Mouse (Mus musculus): Measurements from ENCODE around the gene Fgfrl1. TPM values are rescaled to one million over a fixed set of nuclear protein-coding genes. Genes with fewer than 3 reads are reported as not detected.
A peak's percentile ranks its signal among the peaks of the same experiment; 100 is the strongest.

Fgfrl1 gene
- total and polyA plus RNA-seq, 2 experiments from 2014 or later: 7.1 to 17.1 TPM

DNA sequence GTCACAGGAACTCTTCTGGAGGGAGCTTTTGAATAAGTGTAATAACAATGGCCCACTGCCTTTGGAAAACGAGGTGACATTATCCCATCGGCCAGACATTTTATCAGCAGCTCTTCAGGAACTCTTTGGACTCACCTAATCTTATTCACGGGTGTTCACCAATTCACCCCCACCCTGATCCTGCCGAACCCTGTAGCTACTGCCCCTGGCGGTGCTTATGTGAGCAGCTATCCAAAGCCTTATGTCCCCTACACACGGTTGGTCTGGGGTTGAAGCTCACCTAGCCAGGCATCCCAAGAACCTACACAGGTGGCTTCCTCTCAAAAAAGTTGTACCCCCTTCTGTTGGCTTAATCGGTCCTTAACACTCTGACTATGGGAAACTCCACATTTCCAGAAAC, 27.6 kb downstream of the Fgfrl1 start:
- Histone ChIP-seq H3K27ac (ENCODE audit: low read depth, low read length) (no peak overlapping the region), H3K27me3 (ENCODE audit: insufficient read depth, low read length) (no peaks in the 10 kb centered on the region), H3K36me3 (ENCODE audit: insufficient read depth) (no peaks in the 10 kb centered on the region), H3K4me1 (ENCODE audit: insufficient read depth) (no peaks in the 10 kb centered on the region), H3K4me3 (ENCODE audit: low read depth, low read length) (no peak overlapping the region), H3K9me3 (ENCODE audit: low read length) (no peaks in the 10 kb centered on the region), H3K9ac (no peak overlapping the region), H3K4me2 (ENCODE audit: low read depth) (no peak overlapping the region)
- ATAC-seq: no peak
- WGBS: 60% methylated on average over 7 of the region's 7 CpGs
- TF ChIP-seq CTCF (IDR thresholded peaks at IDR 0.05; ENCODE audit: low read depth): no peak
- DNase-seq: no peak

DNA sequence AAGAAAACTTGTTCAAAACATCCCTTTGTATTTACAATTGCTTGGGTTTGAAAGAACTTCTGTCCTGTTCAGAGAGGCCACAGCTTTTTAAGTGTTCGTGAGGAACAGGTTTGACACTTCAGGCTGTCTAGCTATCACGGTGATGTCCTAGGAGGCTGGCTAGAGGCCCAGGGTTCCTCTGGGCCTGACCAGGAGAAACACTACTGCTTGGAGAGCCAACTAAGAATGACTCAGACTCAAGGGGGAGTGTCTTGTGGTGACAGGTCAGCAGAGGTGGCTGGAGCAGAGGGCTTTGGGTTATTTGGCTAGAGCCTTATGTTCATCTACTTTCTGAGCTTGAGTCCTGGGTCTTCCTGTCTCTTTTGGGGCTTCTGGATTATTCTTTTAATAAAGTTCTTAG, 31.8 kb downstream of the Fgfrl1 start:
- Histone ChIP-seq H3K4me2 (ENCODE audit: low read depth) (no peak overlapping the region), H3K36me3 (ENCODE audit: insufficient read depth) (no peaks in the 10 kb centered on the region), H3K4me1 (ENCODE audit: insufficient read depth) (no peaks in the 10 kb centered on the region), H3K9ac (no peak overlapping the region), H3K27ac (ENCODE audit: low read depth, low read length) (no peak overlapping the region), H3K9me3 (ENCODE audit: low read length) (no peaks in the 10 kb centered on the region), H3K27me3 (ENCODE audit: insufficient read depth, low read length) (no peaks in the 10 kb centered on the region), H3K4me3 (ENCODE audit: low read depth, low read length) (no peak overlapping the region)
- DNase-seq (no peak), ATAC-seq (no peak)
- TF ChIP-seq CTCF (IDR thresholded peaks at IDR 0.05; ENCODE audit: low read depth): no peak
- 62% methylated on average over 2 of the region's 2 CpGs for WGBS

DNA sequence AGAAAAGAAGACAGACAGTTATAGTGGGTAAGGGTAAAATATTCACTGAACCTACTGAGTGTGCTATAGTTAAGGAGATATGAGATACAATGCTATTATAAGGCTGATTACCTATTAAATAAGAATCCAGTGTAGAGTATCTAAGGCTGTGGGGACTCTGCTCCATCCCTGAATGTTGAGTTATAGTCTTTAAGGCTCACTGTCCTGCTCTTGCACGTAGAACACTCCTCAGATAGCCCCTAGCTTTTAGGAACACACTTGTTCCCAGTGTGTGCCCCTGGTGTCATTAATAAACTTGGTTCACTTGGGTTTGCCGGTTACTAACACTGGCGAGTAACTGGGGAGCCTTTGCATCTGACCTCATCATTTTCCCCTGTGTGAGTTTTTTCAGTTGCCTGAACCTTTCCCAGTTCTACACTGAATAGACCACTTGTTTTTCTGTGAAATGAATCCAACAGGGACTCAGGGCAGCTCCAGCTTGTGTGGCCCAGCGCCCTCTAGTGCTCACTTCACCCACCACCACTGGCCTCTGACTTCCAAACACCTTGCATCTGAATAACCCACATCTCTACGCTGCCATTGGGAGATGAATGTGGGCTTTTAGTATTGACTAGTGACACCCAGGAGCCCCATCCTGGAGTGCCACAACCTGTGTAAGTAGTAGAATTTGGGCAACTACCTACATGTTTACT, 34.5 kb downstream of the Fgfrl1 start:
- TF ChIP-seq CTCF (IDR thresholded peaks at IDR 0.05; ENCODE audit: low read depth): peak; percentile 78
- WGBS: 11% methylated on average over 5 of the region's 5 CpGs
- ATAC-seq: peak; percentile 94
- Histone ChIP-seq H3K9ac (no peak overlapping the region), H3K27me3 (ENCODE audit: insufficient read depth, low read length) (no peaks in the 10 kb centered on the region), H3K4me2 (ENCODE audit: low read depth) (no peak overlapping the region), H3K4me1 (ENCODE audit: insufficient read depth) (no peaks in the 10 kb centered on the region), H3K4me3 (ENCODE audit: low read depth, low read length) (no peak overlapping the region), H3K27ac (ENCODE audit: low read depth, low read length) (no peak overlapping the region), H3K36me3 (ENCODE audit: insufficient read depth) (no peaks in the 10 kb centered on the region), H3K9me3 (ENCODE audit: low read length) (no peaks in the 10 kb centered on the region)
- peak; percentile 71 for DNase-seq

DNA sequence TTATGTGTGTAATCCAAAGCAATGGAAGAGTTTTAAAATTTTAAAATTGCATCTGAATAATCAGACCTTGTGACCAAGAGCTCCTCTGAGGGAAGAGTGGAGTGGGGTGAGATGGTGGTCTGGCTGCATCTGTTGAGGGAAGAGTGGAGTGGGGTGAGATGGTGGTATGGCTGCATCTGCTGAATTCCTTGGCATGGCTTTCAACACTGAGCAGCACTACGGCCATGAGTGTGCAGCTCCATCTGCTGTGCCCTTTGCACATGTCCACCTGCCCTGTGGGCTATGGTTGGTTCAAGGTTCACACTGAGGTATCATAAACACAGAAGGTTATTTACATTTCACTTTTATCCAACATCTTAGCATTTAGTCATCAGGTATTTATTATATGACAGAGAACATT, 35.2 kb downstream of the Fgfrl1 start:
- no peaks in the 10 kb centered on the region for H3K9me3 ChIP-seq (ENCODE audit: low read length)
- 83% methylated on average over 1 of the region's 1 CpGs for WGBS

DNA sequence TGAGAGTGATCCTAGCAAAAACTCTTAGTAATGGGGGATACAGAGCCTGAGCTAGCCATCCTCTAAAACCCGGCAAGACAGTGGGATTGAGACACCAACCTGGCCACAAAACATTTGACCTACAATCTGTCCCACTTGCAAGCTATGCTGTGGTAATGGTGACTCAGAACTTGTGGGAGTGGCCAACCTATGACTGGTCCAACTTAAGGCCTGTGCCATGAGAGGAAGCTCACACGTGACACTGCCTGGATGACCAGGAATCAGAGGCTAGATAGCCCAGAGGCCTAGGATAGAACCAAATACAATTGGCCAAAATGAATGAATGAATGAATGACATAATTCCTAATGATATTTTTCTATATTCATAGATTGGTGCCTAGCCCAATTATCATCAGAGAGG, 49.7 kb downstream of the Fgfrl1 start:
- Histone ChIP-seq H3K9ac (no peak overlapping the region), H3K4me2 (ENCODE audit: low read depth) (no peak overlapping the region), H3K36me3 (ENCODE audit: insufficient read depth) (no peaks in the 10 kb centered on the region), H3K27ac (ENCODE audit: low read depth, low read length) (no peak overlapping the region), H3K9me3 (ENCODE audit: low read length) (no peaks in the 10 kb centered on the region), H3K4me3 (ENCODE audit: low read depth, low read length) (no peak overlapping the region), H3K4me1 (ENCODE audit: insufficient read depth) (no peaks in the 10 kb centered on the region), H3K27me3 (ENCODE audit: insufficient read depth, low read length) (no peaks in the 10 kb centered on the region)
- TF ChIP-seq CTCF (IDR thresholded peaks at IDR 0.05; ENCODE audit: low read depth): no peak
- DNase-seq (no peak), ATAC-seq (no peak)
- 80% methylated on average over 2 of the region's 2 CpGs for whole genome bisulfite sequencing

More for the DNA sequence above, 35.2 kb downstream of the Fgfrl1 start:
- Histone ChIP-seq H3K4me1 (ENCODE audit: insufficient read depth) (no peaks in the 10 kb centered on the region), H3K27ac (ENCODE audit: low read depth, low read length) (no peak overlapping the region), H3K4me2 (ENCODE audit: low read depth) (no peak overlapping the region), H3K36me3 (ENCODE audit: insufficient read depth) (no peaks in the 10 kb centered on the region), H3K4me3 (ENCODE audit: low read depth, low read length) (no peak overlapping the region), H3K27me3 (ENCODE audit: insufficient read depth, low read length) (no peaks in the 10 kb centered on the region), H3K9ac (no peak overlapping the region)
- ATAC-seq: no peak
- no peak for TF ChIP-seq CTCF (IDR thresholded peaks at IDR 0.05; ENCODE audit: low read depth)
- no peak for DNase-seq

DNA sequence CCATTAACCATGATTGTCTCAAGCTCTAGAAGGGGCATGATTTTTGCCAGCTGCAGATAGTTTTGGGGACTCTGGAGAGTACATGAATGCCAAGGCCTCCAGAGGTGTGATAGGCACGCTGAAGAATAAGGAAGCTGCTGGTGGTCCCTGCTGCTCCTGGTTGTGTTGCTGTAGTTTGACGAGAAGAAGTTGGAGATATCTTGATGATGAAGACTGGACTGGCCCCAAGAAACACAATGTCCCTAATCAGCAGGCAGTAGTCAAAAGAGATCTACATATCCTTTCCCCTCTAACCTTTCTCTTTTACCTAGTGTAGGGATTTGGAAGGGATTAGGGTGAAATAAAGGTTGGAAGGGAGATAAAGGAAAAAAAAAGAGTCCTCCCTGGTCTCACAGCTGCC, 50.4 kb downstream of the Fgfrl1 start:
- WGBS: 60% methylated on average over 2 of the region's 2 CpGs
- TF ChIP-seq CTCF (IDR thresholded peaks at IDR 0.05; ENCODE audit: low read depth): no peak
- Histone ChIP-seq H3K4me2 (ENCODE audit: low read depth) (no peak overlapping the region), H3K27me3 (ENCODE audit: insufficient read depth, low read length) (no peaks in the 10 kb centered on the region), H3K27ac (ENCODE audit: low read depth, low read length) (no peak overlapping the region), H3K4me3 (ENCODE audit: low read depth, low read length) (no peak overlapping the region), H3K36me3 (ENCODE audit: insufficient read depth) (no peaks in the 10 kb centered on the region), H3K9ac (no peak overlapping the region), H3K4me1 (ENCODE audit: insufficient read depth) (no peaks in the 10 kb centered on the region), H3K9me3 (ENCODE audit: low read length) (no peaks in the 10 kb centered on the region)
- no peak for ATAC-seq
- no peak for DNase-seq

DNA sequence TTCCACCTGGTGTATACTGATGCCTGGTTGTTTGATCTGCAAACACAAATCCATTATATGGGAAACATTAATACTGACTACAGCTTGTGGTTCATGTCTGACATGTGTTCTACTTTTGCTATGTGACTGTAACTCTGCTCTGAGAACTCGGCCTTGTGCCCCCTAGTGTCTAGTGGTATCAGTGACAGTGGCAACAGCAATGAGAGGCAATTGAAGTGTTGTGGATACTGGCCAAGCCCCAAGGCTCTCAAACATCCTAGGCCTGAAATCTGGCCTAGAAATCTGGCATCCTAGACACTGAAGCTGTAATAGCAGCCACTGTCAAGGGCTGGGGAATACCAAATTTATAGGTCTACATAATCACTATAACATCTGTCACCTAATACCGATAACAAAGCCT, 51.7 kb downstream of the Fgfrl1 start:
- Histone ChIP-seq H3K4me1 (ENCODE audit: insufficient read depth) (no peaks in the 10 kb centered on the region), H3K27ac (ENCODE audit: low read depth, low read length) (no peak overlapping the region), H3K9me3 (ENCODE audit: low read length) (no peaks in the 10 kb centered on the region), H3K4me3 (ENCODE audit: low read depth, low read length) (no peak overlapping the region), H3K27me3 (ENCODE audit: insufficient read depth, low read length) (no peaks in the 10 kb centered on the region), H3K9ac (no peak overlapping the region), H3K36me3 (ENCODE audit: insufficient read depth) (no peaks in the 10 kb centered on the region), H3K4me2 (ENCODE audit: low read depth) (no peak overlapping the region)
- 65% methylated on average over 2 of the region's 2 CpGs for WGBS
- no peak for ATAC-seq
- DNase-seq: no peak
- no peak for TF ChIP-seq CTCF (IDR thresholded peaks at IDR 0.05; ENCODE audit: low read depth)
